Mouse (Mus musculus): Measurements from ENCODE around the gene Scd4. TPM values are rescaled to one million over a fixed set of nuclear protein-coding genes. Genes with fewer than 3 reads are reported as not detected.

Gene Scd4
- total and polyA plus RNA-seq, 3 experiments = 4.6 to 12.6 (median 6.0) TPM

DNA sequence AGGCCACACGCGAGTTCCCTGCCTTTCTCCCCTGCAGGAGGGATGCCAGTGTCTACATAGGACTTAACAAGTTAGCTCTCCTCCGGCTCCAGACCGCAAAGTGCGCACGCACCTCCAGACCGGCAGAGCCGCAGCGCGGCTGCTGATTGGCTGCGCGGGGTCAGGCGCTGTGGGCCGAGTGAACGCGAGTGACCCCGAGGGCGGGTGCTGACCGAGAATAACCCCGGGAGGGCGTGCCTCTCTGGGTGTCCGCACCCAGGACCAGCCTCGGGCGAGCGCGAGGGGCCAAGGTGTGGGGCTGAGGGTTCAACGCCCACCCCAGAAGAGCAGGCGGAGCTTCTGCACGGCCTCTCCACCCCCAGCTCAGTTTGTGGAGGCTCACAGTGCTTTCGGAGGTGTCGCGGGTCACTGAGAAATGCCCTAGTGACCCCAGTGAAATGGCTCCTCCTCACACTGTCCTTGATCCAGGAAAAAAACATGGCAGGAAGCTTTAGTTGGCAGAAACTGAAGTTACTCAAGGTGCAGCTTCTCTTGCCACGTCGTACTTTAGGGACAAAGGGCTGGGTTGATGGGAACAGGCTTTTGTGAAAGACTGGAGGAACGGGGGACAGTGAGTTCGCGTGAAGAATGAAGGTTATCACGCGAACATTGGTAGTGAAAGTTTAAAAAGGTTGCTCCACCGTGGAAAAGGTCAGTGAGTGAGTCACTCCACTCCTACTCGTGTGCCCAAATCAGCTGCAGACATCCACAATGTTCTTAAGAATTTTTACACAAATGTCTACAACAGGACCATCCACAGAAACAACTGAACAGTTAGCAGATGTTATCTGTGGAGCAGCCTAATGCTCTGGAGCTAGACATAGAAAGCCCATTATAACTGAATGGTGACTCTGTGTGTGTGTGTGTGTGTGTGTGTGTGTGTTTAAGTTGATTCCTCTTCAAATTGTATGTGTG, 55.9 kb downstream of the Scd4 start:
- H3K79me2 ChIP-seq (replicated peaks; ENCODE audit: control insufficient read depth, insufficient read depth, low read length) = no peaks in the 10 kb centered on the region
- peak overlapping the region; percentile 50 for H3K4me3 ChIP-seq
- peaks cover 2% of the 10 kb centered on the region; the same call in 1 of the 2 replicates for H3K36me3 ChIP-seq (ENCODE audit: control insufficient read depth, insufficient read depth, low read length)
- WGBS = 5% methylated on average over 41 of the region's 41 CpGs
- DNase-seq = peak; percentile 96 to 98
- intact Hi-C loops (cut with DNase I) = loop anchor here (2.0 kb wide), 1 partner anchor 18 kb away; the partner anchor contains the start of gene Scd1
- TF ChIP-seq CTCF (IDR thresholded peaks at IDR 0.05) (0 out of 2 replicates have a peak, but pooled peaks have one; percentile 3), EP300 (IDR thresholded peaks at IDR 0.05; ENCODE audit: insufficient read depth, low read depth, low read length) (peak; percentile 64; the same call in 1 of the 2 replicates), POLR2A (IDR thresholded peaks at IDR 0.05; ENCODE audit: insufficient read depth, low read depth, low read length) (peak; percentile 95)
- H3K9ac ChIP-seq (ENCODE audit: low read depth, low read length) = peak overlapping the region; percentile 43
- H3K27ac ChIP-seq = peak overlapping the region; percentile 86
- no peaks in the 10 kb centered on the region for H3K27me3 ChIP-seq (ENCODE audit: control insufficient read depth, insufficient read depth, low read length)
- peaks cover 6% of the 10 kb centered on the region for H3K4me1 ChIP-seq (ENCODE audit: control insufficient read depth, insufficient read depth, low read length)

DNA sequence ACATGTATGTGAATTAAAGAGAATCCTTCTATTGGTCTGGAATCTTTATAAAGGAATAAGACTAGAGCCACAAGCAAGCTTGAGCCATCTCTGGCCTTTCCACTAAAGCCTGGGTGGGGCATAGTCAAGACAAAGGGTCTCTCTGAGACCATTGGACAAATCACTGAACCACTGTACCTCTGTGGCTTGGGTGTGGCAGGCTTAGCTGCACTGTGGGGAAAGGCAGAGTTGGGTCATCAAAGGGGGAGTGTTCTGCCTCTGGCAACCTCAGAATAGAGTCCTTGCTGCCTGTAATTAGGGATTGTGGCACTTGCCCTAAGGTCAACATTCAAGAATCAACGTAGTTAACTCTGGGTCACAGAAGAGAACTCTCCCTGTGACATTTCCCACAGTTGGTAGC, 56.6 kb downstream of the Scd4 start:
- intact Hi-C loops (cut with DNase I) = loop anchor here (2.0 kb wide), 1 partner anchor 17 kb away; the partner anchor contains the start of gene Scd1
- Histone ChIP-seq H3K79me2 (replicated peaks; ENCODE audit: control insufficient read depth, insufficient read depth, low read length) (no peaks in the 10 kb centered on the region), H3K27ac (no peak overlapping the region; the same call in 1 of the 2 replicates), H3K4me1 (ENCODE audit: control insufficient read depth, insufficient read depth, low read length) (peaks cover 6% of the 10 kb centered on the region), H3K9ac (ENCODE audit: low read depth, low read length) (no peak overlapping the region), H3K36me3 (ENCODE audit: control insufficient read depth, insufficient read depth, low read length) (peaks cover 2% of the 10 kb centered on the region; the same call in 1 of the 2 replicates), H3K4me3 (no peak overlapping the region), H3K27me3 (ENCODE audit: control insufficient read depth, insufficient read depth, low read length) (no peaks in the 10 kb centered on the region)
- 44% methylated on average over 1 of the region's 1 CpGs for WGBS
- peak in 1 of 2 experiments; percentile 31 for DNase-seq
- no peak for TF ChIP-seq EP300 (IDR thresholded peaks at IDR 0.05; ENCODE audit: insufficient read depth, low read depth, low read length)
- no peak for TF ChIP-seq POLR2A (IDR thresholded peaks at IDR 0.05; ENCODE audit: insufficient read depth, low read depth, low read length)
- TF ChIP-seq CTCF (IDR thresholded peaks at IDR 0.05) = no peak

DNA sequence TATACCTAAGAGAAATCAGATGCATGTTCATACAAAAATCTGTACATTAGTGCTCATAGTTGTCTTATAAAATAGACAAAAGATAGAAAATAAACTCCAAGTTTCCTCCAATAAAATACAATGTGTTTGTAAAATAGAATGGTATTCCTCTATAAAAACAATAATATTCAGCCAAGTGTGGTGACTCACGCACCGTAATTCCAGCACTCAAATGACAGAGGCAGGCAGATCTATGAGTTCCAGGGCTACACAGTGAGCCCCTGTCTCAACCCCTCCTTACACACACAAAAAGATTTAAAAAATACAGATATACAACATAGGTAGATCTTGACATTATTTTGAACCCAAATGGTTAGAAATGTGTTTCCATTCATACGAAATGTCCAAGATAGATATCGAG, 59.0 kb downstream of the Scd4 start:
- Histone ChIP-seq H3K36me3 (ENCODE audit: control insufficient read depth, insufficient read depth, low read length) (peaks cover 2% of the 10 kb centered on the region; the same call in 1 of the 2 replicates), H3K4me1 (ENCODE audit: control insufficient read depth, insufficient read depth, low read length) (peaks cover 6% of the 10 kb centered on the region), H3K27me3 (ENCODE audit: control insufficient read depth, insufficient read depth, low read length) (no peaks in the 10 kb centered on the region), H3K9ac (ENCODE audit: low read depth, low read length) (no peak overlapping the region), H3K4me3 (no peak overlapping the region), H3K79me2 (replicated peaks; ENCODE audit: control insufficient read depth, insufficient read depth, low read length) (no peaks in the 10 kb centered on the region), H3K27ac (no peak overlapping the region)
- 82% methylated on average over 4 of the region's 4 CpGs for WGBS
- intact Hi-C loops (cut with DNase I) = no loop called here
- no peak for DNase-seq
- TF ChIP-seq POLR2A (IDR thresholded peaks at IDR 0.05; ENCODE audit: insufficient read depth, low read depth, low read length) (no peak), EP300 (IDR thresholded peaks at IDR 0.05; ENCODE audit: insufficient read depth, low read depth, low read length) (no peak), CTCF (IDR thresholded peaks at IDR 0.05) (no peak)

DNA sequence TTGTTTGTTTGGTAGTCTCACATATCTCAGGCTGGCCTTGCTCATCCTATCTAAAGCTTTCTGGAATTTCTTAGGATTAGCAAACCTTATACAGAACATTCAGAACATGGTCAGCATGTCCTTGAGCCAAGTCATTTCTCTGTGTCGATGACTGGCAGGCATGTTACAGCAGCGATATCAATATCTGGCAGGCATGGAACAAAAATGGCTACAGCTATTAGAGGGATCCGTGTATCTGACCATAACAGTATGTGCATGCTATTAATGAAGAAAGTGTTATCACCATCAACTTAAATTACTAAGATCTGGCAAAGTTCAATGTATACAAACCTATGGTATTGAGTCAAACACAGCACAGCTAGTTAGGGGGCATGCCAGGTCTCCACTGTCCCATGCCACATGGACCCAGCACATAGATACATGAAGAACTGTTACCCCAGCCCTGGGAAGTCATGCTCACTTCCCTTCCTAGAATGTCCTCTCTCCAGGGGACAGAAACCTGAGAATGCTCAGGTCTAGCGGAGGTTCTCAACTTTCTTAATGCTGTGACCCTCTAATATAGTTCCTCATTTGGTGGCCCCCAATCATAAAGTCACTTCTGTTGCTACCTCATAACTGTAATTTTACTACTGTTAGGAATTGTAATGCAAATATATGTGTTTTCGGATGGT, 59.6 kb downstream of the Scd4 start:
- intact Hi-C loops (cut with DNase I) = no loop called here
- H3K9ac ChIP-seq (ENCODE audit: low read depth, low read length) = no peak overlapping the region
- H3K36me3 ChIP-seq (ENCODE audit: control insufficient read depth, insufficient read depth, low read length) = peaks cover under 1% of the 10 kb centered on the region; the same call in 1 of the 2 replicates
- H3K27me3 ChIP-seq (ENCODE audit: control insufficient read depth, insufficient read depth, low read length) = no peaks in the 10 kb centered on the region
- WGBS = 75% methylated on average over 5 of the region's 5 CpGs
- no peak overlapping the region for H3K4me3 ChIP-seq
- no peaks in the 10 kb centered on the region for H3K79me2 ChIP-seq (replicated peaks; ENCODE audit: control insufficient read depth, insufficient read depth, low read length)
- no peak for DNase-seq
- no peak for TF ChIP-seq EP300 (IDR thresholded peaks at IDR 0.05; ENCODE audit: insufficient read depth, low read depth, low read length)
- no peak for TF ChIP-seq POLR2A (IDR thresholded peaks at IDR 0.05; ENCODE audit: insufficient read depth, low read depth, low read length)
- no peak for TF ChIP-seq CTCF (IDR thresholded peaks at IDR 0.05)
- H3K27ac ChIP-seq = no peak overlapping the region
- H3K4me1 ChIP-seq (ENCODE audit: control insufficient read depth, insufficient read depth, low read length) = peaks cover 6% of the 10 kb centered on the region

DNA sequence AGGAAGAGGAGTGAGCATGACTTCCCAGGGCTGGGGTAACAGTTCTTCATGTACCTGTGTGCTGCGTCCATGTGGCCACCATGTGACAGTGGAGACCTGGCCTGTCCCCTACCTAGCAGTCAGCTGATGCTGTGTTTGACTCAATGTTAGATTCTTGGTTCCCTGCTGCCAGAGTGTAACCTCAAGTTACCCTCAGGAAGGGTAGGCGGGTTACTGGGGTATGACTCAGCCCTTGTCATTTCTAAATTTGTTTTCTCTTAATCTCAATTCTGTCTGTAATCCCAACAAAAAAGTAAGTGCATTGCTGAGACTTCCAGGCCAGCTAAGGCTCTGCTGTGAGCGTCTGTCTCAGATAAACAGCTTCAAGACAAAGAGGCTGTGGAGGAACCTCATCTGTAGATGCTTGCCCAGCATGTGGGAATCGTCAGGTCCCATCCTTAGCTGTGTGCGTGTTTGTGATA, 61.1 kb downstream of the Scd4 start:
- Histone ChIP-seq H3K9ac (ENCODE audit: low read depth, low read length) (no peak overlapping the region), H3K27me3 (ENCODE audit: control insufficient read depth, insufficient read depth, low read length) (no peaks in the 10 kb centered on the region), H3K4me1 (ENCODE audit: control insufficient read depth, insufficient read depth, low read length) (peaks cover 2% of the 10 kb centered on the region), H3K79me2 (replicated peaks; ENCODE audit: control insufficient read depth, insufficient read depth, low read length) (no peaks in the 10 kb centered on the region), H3K4me3 (no peak overlapping the region), H3K27ac (peak overlapping the region; percentile 15), H3K36me3 (ENCODE audit: control insufficient read depth, insufficient read depth, low read length) (no peaks in the 10 kb centered on the region)
- TF ChIP-seq EP300 (IDR thresholded peaks at IDR 0.05; ENCODE audit: insufficient read depth, low read depth, low read length) = no peak
- 55% methylated on average over 5 of the region's 5 CpGs for WGBS
- intact Hi-C loops (cut with DNase I) = no loop called here
- DNase-seq = peak in 1 of 2 experiments; percentile 34

Measured in heart, adult 2 months (tissue).